Mouse (Mus musculus): ENCODE results near the gene Cacnb2.
A peak's percentile ranks its signal among the peaks of the same experiment; 100 is the strongest.
"Not testable (repeated sequence)": the region's sequence is repeated elsewhere in the genome, so short reads cannot be mapped to it uniquely, and the experiment has no call there.

The Cacnb2 gene

GRCm38 (mm10) chr2:14657205-14657844 lies 54.4 kb downstream of the Cacnb2 start:
- no peak for DNase-seq

GRCm38 (mm10) chr2:14665213-14665612 lies 62.3 kb downstream of the Cacnb2 start:
- DNase-seq, result no peak

GRCm38 (mm10) chr2:14672117-14672516 lies 69.2 kb downstream of the Cacnb2 start:
- DNase-seq, result no peak

- DNase-seq, result peak; percentile 31 to 55
Measured at GRCm38 (mm10) chr2:14676885-14677516, 74.1 kb downstream of the Cacnb2 start.

GRCm38 (mm10) chr2:14684231-14684630 lies 81.3 kb downstream of the Cacnb2 start:
- DNase-seq, result no peak

GRCm38 (mm10) chr2:14702973-14703645 lies 100.2 kb downstream of the Cacnb2 start:
- DNase-seq, result peak in 1 of 2 experiments; percentile 38

GRCm38 (mm10) chr2:14703676-14704075 lies 100.8 kb downstream of the Cacnb2 start:
- DNase-seq, result no peak

GRCm38 (mm10) chr2:14710247-14710646 lies 107.4 kb downstream of the Cacnb2 start:
- DNase-seq, result no peak

GRCm38 (mm10) chr2:14711751-14712150 lies 108.9 kb downstream of the Cacnb2 start:
- no peak for DNase-seq

GRCm38 (mm10) chr2:14713049-14713448 lies 110.2 kb downstream of the Cacnb2 start:
- no peak for DNase-seq

- DNase-seq, result no peak
Measured at GRCm38 (mm10) chr2:14716666-14717065, 113.8 kb downstream of the Cacnb2 start.

GRCm38 (mm10) chr2:14719119-14719718 lies 116.3 kb downstream of the Cacnb2 start:
- DNase-seq, result no peak

GRCm38 (mm10) chr2:14725437-14725836 lies 122.5 kb downstream of the Cacnb2 start:
- no peak for DNase-seq

GRCm38 (mm10) chr2:14726601-14727000 lies 123.7 kb downstream of the Cacnb2 start:
- not testable (repeated sequence) for DNase-seq

GRCm38 (mm10) chr2:14738927-14739326 lies 136.0 kb downstream of the Cacnb2 start:
- DNase-seq, result peak in 1 of 2 experiments; percentile 18

- DNase-seq, result peak; percentile 13 to 14
Measured at GRCm38 (mm10) chr2:14739510-14739909, 136.6 kb downstream of the Cacnb2 start.

- DNase-seq, result peak; percentile 11 to 36
Measured at GRCm38 (mm10) chr2:14740359-14740758, 137.5 kb downstream of the Cacnb2 start.

- DNase-seq, result no peak
Measured at GRCm38 (mm10) chr2:14744761-14745160, 141.9 kb downstream of the Cacnb2 start.

- no peak for DNase-seq
Measured at GRCm38 (mm10) chr2:14762846-14763245, 160.0 kb downstream of the Cacnb2 start.

GRCm38 (mm10) chr2:14763931-14764330 lies 161.0 kb downstream of the Cacnb2 start:
- no peak for DNase-seq

GRCm38 (mm10) chr2:14769448-14769847 lies 166.6 kb downstream of the Cacnb2 start:
- DNase-seq, result no peak

- DNase-seq, result no peak
Measured at GRCm38 (mm10) chr2:14770635-14771034, 167.7 kb downstream of the Cacnb2 start.

- DNase-seq, result no peak
Measured at GRCm38 (mm10) chr2:14774375-14774774, 171.5 kb downstream of the Cacnb2 start.

All from cerebellum, postnatal 36 days (tissue).